Mouse (Mus musculus) myocyte (in vitro differentiated cells): ENCODE data around the gene Pradc1.

Experiments
- CEBPB ChIP-seq: IDR thresholded peaks from 2 replicates; pipeline ENCODE4 v1.6.1; 2011; ENCODE audit warnings: mild to moderate bottlenecking, moderate library complexity; ENCODE audit not compliant: poor library complexity, insufficient read depth, severe bottlenecking
- E2F4 ChIP-seq: IDR thresholded peaks from one replicate; pipeline ENCODE4 v1.6.1; 2011; ENCODE audit warnings: mild to moderate bottlenecking, control low read depth, moderate library complexity; ENCODE audit not compliant: insufficient read depth
- MAX ChIP-seq: IDR thresholded peaks from one replicate; pipeline ENCODE4 v1.6.1; 2011; ENCODE audit warnings: low read depth, mild to moderate bottlenecking, control low read depth
- MYOD1 ChIP-seq, 3 experiments: IDR thresholded peaks; one replicate each; pipeline ENCODE4 v1.6.1; 2011; ENCODE audit warnings: control low read depth in 2 of 3, low read depth in 2 of 3, mild to moderate bottlenecking in 2 of 3, moderate library complexity in 1 of 3; ENCODE audit not compliant: insufficient read length in 2 of 3, control insufficient read depth in 1 of 3
- MYOG ChIP-seq, 3 experiments: IDR thresholded peaks; one replicate each; pipeline ENCODE4 v1.6.1; 2011; ENCODE audit warnings: control low read depth in 2 of 3, low read depth in 2 of 3, mild to moderate bottlenecking in 2 of 3; ENCODE audit not compliant: insufficient read length in 2 of 3, control insufficient read depth in 1 of 3, insufficient read depth in 1 of 3
- POLR2A ChIP-seq: IDR thresholded peaks from one replicate; pipeline ENCODE4 v1.6.1; 2011; ENCODE audit warnings: low read depth, mild to moderate bottlenecking, control low read depth, moderate library complexity; ENCODE audit not compliant: insufficient read length
- POLR2AphosphoS2 ChIP-seq: IDR thresholded peaks from one replicate; pipeline ENCODE4 v1.6.1; 2011; ENCODE audit warnings: low read depth, control low read depth; ENCODE audit not compliant: insufficient read length
- REST ChIP-seq: IDR thresholded peaks from one replicate; pipeline ENCODE4 v1.6.1; 2011; ENCODE audit warnings: mild to moderate bottlenecking, control low read depth, moderate library complexity; ENCODE audit not compliant: insufficient read depth, insufficient read length
- SRF ChIP-seq: IDR thresholded peaks from one replicate; pipeline ENCODE4 v1.6.1; 2011; ENCODE audit warnings: low read depth; ENCODE audit not compliant: control insufficient read depth, insufficient read length
- TCF12 ChIP-seq: IDR thresholded peaks from one replicate; pipeline ENCODE4 v1.6.1; 2011; ENCODE audit warnings: mild to moderate bottlenecking, control low read depth; ENCODE audit not compliant: poor library complexity, insufficient read depth, severe bottlenecking
- TCF3 ChIP-seq: IDR thresholded peaks from one replicate; pipeline ENCODE4 v1.6.1; 2011; ENCODE audit warnings: low read depth, control low read depth; ENCODE audit not compliant: insufficient read length
- USF1 ChIP-seq: IDR thresholded peaks from one replicate; pipeline ENCODE4 v1.6.1; 2011; ENCODE audit warnings: low read depth, mild to moderate bottlenecking, control low read depth, moderate library complexity

DNA sequence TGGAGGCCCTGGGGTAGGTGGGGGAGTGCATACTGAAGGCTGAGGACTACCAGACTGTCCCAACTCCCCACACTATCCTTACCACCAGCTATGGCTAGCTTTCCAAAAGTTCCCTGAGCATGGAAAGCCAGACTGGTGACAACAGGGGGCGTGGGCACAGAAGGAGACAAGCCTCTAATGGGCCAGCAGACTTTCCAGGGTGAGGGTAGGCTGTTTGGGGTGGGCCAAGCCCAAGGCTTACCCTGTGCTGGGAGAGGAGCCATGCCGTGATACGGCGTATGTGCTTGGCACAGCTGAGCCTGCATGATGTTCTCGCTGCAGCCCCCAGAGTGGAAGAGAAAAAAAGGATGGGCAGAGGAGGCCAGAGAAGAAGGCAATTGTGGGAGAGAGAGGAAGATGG is 28.2 kb upstream of the Pradc1 start:
- TF ChIP-seq USF1 (no peak), MYOD1 (IDR thresholded peaks at IDR 0.05; ENCODE audit: control insufficient read depth in 1 of 3, insufficient read length in 2 of 3, low read depth in 2 of 3) (no peak), POLR2A (no peak), E2F4 (no peak), POLR2AphosphoS2 (no peak), TCF12 (no peak), MYOG (IDR thresholded peaks at IDR 0.05; ENCODE audit: control insufficient read depth in 1 of 3, insufficient read depth in 1 of 3, insufficient read length in 2 of 3, low read depth in 2 of 3) (no peak), CEBPB (no peak), TCF3 (no peak), MAX (no peak), REST (no peak), SRF (no peak)
